Mouse (Mus musculus): ENCODE data around the gene Sohlh1.
"Not testable (repeated sequence)": the region's sequence is repeated elsewhere in the genome, so short reads cannot be mapped to it uniquely, and the experiment has no call there.

Gene Sohlh1

DNA sequence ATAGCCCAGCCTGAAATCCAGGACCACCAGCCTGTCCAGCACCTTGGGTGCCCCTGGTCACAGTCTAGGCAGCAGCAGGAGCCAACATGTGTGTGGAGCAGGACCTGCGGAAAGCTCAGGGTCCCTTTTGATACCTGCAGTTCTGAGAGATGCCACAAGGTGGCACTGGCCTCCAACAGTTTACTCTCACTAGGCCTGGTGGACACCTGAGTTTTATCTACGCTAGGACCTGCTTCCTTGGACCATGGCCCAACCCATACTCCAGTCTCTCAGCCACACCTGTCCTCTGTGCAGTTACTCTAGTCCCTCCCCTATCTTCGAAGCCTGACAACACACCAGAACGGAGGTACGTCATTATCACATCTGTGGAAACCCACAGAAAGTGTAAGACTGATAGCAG is 10.8 kb downstream of the Sohlh1 start:
- peak; percentile 81 for DNase-seq

DNA sequence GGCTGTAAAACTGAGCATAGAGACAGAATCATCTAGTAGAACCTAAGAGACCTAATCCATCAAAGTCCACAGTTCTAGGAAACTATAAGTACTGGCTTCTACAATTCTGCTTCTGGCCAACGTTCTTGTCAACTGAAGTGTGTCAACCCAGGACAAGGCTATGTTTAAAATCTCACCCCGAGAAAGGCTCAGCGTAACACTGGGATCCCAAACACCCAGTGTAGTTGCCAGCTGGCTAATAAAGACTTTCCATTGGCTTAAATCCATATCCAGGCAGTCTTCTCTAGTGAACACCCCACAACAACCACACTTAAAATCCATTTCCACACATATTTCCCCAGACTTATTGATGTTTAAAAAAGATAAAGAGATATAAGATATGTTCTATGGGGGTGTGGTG is 16.3 kb downstream of the Sohlh1 start:
- no peak for DNase-seq

DNA sequence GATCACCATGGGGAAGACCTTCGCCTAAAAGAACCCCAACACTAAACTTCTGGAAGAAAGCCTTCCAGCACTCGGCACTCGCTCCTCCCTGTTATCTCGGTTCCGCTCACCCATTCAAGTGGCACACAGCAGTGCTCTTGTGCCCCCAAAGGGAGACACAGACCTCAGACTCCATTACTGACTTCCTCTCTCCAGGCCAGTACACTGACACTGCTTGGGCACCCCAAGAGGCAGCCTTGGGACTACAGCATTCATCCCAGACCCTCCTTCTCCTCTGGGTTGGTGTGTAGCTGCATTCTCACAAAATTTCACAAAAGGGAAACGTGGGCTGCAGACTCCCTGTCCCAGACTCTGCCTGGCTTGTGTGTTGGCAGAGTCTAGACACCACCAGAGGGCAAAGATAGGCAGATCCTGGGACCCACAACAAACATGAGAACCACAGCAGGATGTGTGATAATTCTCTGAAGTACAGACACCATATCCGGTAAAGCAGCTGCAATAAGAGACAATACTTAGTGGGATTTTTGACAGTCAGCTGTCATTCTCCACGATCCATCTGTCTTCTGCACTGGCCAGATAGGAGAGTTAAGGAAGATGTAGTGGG is 18.6 kb downstream of the Sohlh1 start:
- no peak for DNase-seq

DNA sequence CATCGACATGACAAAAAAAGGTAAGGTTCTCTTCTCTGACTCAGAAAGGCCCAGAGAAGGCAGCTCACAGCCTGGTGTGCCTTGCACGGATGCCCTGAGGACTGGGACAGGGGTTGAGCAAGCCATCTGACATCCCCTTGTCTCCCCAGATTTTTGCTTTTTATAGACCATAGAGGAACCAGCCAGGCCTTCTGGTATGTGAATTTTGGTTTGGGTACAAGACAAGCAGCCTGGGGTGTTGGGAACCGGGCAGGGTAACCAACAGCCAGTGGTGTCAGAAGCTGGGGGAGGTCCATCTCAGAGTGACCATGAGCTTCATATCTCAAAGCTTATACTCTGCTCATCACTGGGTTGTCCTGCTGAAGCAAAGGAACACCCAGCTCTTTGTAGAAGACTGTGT is 22.3 kb downstream of the Sohlh1 start:
- DNase-seq, result no peak

DNA sequence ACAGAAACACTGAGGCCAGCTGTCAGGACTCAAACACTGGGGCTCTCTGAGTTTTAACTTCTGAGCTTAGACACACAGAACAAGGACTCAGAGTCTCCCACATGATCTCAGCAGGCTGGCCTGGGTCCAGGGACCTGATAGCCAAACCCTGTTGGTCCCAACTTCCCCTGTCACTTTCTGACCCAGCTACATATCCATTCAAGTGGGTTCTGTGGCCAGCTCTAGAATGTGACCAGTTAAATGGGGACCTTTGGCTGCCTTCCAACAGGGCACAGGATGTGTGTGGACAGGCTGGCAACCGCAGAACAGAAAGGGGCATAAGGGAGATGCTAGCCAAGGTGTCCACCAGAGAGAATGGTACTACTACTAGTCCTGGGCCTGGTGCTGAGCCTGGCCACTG is 24.2 kb downstream of the Sohlh1 start, which contains the start of gene Lcn9:
Gene Lcn9, plus strand, starts transcription at position 348 of the 400 bp plus-strand sequence.
- DNase-seq, result no peak

DNA sequence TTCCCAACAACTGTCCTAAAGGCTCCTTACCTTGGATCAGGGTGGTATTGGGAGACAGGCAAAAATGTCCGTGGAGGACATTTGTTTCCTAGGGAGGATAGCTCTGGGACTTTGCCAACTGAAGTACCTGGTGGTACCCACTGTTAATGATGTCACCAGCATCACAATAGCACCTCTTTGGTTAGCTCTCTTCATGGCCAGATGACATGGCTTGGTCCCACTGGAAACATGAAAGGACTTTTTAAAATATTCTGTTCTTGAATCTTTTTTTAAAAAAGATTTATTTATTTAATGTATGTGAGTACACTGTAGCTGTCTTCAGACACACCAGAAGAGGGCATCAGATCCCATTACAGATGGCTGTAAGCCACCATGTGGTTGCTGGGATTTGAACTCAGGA is 31.3 kb downstream of the Sohlh1 start, which contains the start of gene Glt6d1:
Gene Glt6d1, minus strand, starts transcription at position 101 of the 400 bp plus-strand sequence.
- not testable (repeated sequence) for DNase-seq

DNA sequence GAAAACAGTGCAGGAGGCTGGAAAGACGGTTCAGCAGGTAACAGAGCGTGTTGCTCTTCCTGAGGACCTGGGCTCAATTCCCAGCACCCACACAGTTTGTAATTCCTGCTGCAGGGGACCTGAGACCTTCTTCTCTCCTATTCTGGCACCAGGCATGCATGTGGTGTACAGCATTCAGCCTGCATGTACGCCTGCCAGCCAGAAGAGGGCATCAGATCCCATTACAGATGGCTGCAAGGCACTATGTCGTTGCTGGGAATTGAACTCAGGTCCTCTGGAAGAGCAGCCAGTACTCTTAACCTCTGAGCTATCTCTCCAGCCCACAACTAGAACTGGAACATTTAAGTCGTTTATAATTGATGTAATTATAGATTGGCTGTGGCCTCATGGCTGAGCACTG is 33.7 kb downstream of the Sohlh1 start:
- DNase-seq, result no peak

DNA sequence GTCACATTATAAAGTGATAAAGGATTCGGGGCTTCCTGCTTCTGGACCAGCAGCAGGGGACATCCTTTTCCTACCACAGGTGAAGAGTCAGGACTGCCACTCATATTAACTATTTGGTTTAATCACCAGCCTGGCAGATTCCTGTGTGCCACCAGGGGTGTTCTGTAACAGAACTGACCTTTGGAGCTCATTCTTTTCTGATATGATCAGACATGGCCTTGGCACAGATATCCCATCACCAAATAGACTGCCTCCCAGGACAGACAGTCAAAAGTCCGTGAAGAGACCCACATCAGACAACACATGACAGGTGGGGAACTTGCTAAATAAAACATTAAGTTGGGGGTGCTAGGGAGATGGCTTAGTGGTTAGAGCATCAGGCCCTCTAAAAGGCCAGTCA is 35.3 kb downstream of the Sohlh1 start:
- DNase-seq, result no peak

DNA sequence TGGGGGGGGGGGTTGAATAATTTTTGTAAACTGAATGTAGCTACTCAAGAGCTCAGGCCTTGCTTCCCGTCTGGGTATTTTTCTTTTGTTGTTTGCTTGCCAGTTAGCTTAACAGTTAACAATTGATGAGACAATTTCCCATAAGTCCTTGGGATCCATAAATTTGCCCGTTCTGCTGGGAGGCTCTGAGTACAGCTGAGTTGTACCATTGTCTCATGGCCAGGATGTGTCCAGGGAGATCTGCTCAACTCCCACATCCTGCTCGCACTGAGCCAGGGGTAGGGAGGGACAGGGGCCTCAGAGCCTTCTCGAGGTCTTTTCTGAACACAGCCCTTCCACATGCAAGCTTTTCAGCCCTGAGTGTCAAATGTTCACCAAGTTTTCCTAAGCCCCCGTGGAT is 49.0 kb downstream of the Sohlh1 start:
- DNase-seq, result no peak

DNA sequence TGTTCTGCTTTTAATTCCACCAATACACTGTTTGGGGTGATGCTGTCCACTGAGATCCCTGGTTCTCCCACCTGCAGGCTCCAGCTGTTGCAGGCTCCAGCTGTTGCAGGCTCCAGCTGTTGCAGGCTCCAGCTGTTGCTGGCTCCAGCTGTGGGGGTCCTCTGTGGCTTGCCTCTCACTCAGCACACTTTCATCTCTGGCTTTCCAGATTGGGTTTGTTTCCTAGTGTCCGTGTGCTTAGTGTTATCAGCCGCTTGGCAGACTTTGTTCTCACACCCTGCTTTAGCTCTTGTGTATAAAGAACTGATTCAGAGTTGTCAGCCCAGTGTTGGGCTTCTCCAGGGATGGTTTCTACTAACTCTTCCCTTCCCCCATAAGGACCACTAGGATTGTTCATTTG is 49.4 kb downstream of the Sohlh1 start:
- DNase-seq, result no peak

All from cerebellum, adult 11 months (tissue).